Mouse (Mus musculus): ENCODE data around the gene Wfikkn2.
"Not testable (repeated sequence)": the region's sequence is repeated elsewhere in the genome, so short reads cannot be mapped to it uniquely, and the experiment has no call there.

Wfikkn2 gene

DNA sequence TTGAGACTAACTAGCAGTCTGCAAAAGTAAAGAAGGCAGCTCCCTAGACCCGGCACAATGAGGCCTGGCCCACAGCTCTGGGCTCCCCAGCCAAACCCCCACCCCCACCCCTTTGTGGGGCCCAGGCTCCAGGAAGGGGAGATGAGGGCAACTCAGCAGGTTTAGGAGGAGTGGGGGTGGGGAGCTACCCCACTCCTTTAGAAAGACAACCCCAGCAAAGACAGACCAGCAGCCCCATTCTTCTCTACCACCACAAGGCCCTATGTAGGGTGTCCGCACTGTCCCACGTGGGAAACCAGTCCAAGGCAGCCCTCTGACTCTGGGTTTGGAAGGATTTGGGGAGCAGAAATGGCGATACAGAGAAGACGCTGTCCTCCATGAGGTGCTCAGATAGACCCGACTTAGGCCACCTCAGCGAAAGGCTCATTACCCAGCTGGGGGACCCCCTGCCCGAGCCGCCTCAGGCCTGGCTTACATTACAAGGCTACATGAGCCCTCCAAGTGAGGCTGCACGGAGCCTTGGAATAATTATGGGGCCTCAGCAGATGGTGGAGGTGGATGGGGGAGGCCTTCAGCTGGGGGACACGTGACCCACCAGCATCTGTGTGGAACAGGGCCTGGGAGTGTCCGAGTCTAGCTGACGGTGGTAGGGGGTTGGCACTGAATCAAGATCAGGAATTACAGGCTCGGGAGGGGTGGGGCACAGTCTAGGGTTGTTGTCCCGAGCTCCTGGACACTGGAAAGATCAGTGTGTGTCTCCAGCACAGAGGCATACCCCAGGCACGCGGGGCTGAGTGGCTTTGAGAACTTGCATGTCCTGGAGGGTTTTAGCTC, at the start of gene Wfikkn2:
Wfikkn2 (minus strand) TSS at position 51 of the 834 bp plus-strand sequence.
- DNase-seq (ENCODE audit: extremely low spot score), result peak; percentile 38

- DNase-seq (ENCODE audit: extremely low spot score), result no peak
Observed at GRCm38 (mm10) chr11:94294996-94295845, 49.4 kb upstream of the Wfikkn2 start.

DNA sequence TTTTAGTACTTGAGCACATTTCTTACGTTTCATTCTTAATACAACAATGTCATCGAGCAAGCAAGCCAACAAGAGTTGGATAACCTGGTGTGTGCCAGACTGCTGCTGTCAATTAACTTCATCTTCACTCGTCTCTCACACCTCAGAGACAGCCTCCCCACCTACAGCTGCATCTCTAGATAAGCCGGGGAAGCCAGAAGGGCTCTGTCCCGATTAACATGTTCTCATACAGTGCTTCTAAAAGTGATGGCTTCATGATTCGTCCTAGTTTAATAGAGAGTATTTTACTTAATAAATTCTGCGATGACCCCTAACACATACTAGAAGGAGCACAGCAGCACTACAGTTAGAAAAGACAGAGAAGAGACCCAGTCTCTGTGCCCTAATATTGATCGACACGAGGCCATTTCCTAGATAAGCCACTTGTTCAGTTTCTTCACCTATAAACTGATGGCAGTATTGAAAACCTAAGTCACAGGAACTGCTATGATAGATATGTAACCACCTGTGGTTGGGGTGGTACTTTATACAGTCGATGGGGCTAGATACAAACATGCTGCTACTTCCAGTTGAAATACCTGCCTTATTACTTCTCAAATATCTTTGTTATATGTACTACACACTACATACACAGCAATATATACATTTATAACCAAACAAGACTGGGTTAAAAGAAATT, 44.4 kb upstream of the Wfikkn2 start:
- DNase-seq (ENCODE audit: extremely low spot score), result no peak

DNA sequence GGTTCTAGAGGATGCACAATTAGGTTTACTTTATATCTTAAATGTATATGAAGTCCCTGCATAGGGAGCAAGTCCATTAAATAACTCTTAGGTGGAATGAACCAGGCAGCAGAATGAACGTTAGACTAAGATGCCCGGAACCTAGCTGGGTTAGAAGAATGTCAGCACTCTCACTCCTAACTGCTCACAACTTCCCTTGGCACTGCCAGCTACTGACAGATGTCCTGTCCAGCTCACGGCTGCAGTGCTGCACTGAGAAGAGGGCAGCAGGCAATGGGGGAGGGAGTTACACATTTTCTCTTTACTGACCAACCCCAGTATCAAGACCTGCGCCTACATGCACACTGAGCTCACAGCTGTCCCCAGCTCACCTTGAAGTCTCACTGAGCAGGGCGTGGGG, 41.3 kb upstream of the Wfikkn2 start:
- no peak for DNase-seq (ENCODE audit: extremely low spot score)

GRCm38 (mm10) chr11:94285886-94286574, 40.2 kb upstream of the Wfikkn2 start:
- DNase-seq (ENCODE audit: extremely low spot score), result no peak

DNA sequence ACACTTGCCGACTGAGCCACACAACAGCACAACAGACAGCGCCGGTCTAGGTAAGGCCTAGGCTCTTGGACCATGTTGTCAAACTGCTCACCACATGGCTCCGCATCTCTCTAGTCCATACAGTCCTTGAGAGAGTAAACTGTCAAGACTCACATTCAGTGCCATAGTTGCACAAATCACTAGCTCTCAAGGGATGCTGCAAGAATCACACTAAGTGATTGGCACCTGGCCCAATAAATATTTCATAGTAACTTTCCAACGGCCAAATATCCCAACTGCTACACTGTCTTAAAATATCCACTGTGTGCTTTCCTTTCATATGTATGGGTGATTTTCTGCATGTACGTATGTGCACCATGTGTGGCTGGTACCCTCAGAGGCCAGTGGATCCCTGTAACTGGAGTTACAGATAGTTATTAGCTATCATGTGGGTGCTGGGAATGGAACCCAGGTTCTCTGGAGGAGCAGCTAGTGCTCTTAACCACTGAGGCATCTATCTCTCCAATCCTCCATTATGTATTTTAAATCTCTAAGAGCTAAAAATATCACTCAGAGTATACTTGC, 37.8 kb upstream of the Wfikkn2 start:
- no peak for DNase-seq (ENCODE audit: extremely low spot score)

DNA sequence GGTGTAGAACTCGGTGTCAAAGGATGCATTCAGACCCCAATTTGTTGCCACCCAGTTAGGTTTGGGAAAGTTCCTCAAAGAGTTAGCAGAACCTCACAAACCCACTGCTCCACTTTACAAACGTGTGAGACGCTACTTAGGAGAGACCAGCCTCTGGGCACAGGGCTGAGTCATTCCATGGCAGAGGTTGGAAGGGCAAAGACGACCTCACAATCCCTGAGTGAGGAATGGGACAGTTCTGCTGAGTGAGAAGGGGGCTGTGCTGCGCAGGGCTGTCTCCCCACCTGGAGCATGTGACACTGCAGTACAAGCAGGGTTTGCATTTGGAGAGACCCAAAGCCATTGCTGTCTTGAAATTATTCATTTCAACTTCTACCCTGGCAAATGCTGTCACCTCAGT, 36.5 kb upstream of the Wfikkn2 start:
- DNase-seq (ENCODE audit: extremely low spot score), result no peak

DNA sequence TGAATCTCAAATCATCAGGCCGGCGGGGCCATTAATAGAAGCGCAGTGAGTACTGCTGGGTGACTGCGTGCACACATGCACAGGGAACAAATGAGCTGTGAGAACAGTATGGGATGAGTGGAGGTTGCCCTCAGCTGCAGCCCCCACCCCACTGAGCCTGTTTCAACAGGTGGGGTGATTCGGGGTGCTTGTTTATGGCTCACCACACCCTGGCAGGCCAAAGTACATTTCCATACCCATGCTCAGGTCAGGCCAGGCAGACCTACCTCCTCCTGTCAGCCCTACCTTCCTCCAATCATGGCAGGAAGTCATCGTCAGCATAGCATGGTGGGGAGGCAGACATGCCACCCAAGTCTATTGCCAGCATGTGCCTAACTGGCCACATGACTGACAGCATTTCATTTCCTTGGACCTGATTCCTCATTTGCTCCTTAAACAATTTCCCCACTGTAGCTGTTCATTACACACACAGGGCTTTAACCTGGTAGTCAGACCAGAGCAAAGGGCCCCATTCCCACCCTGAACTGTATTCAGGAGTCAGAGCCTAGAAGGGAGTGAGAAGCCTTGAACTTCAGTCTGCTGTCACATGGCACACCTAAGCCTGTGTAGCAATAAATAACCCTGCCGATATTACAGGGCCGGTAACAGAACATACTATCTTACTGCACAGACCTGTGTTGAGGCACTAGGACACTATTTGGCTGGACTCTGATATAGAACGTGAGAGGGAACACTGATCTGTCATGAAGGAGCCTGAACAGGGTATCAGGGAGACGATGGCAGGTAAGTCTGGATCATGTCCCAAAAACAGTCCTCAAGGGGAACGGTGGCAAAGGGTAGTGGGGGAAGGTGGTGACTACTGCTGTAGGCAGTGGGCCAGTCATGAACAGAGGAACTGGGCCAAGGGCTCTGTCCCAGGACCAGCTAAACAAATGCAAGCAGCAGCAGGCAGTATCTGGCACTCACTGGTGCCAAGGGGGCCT, 35.7 kb upstream of the Wfikkn2 start, which contains the start of gene Gm21885:
Gm21885 (plus strand) TSS at position 675 of the 983 bp plus-strand sequence.
- DNase-seq (ENCODE audit: extremely low spot score), result no peak

DNA sequence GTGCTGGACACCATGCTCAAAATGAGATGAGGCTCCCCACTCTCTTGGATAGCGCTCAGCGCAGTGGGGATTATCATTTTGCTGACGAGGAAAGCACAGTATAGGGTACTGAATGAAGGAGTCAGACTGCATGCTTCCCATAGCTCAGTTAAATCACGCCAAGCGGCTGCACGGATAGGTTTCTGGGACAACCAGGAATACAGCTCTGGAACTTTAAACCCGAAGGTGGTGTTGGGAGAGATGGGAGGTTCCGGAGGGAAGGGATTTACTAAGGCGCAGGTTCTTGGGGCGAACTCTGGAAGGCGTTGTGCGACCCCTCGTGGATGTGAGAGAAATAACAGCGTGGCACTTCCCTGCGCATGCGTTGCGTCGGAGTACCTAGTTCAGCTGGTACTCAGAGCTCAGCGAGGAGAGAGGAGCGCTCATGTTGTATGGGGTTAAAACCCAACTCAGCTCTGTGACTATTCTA, 31.1 kb upstream of the Wfikkn2 start:
- DNase-seq (ENCODE audit: extremely low spot score), result peak; percentile 84

DNA sequence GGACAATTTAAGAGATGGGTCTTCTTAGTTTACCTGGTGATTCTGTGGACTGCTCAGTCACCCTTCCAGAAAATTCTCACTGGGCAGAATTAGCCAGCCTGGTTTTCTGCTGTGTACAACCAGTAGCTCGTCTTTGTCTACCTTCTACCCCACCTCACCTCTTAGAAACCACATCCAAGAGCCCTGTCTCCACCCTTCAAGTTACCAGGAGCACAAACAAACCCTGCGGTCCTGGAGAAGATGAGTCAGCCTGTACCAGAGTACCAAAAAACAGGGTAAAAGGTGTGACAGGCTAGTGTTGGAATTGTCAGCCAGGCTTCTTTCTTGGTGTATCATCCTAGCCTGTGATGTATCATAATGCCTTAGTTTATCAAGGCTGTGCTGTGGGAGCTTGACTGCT, 29.9 kb upstream of the Wfikkn2 start:
- DNase-seq (ENCODE audit: extremely low spot score), result no peak

- no peak for DNase-seq (ENCODE audit: extremely low spot score)
Observed at GRCm38 (mm10) chr11:94275226-94275625, 29.4 kb upstream of the Wfikkn2 start.

- DNase-seq (ENCODE audit: extremely low spot score), result no peak
Observed at GRCm38 (mm10) chr11:94274206-94274867, 28.5 kb upstream of the Wfikkn2 start.

- no peak for DNase-seq (ENCODE audit: extremely low spot score)
Observed at GRCm38 (mm10) chr11:94272960-94273927, 27.4 kb upstream of the Wfikkn2 start.

- DNase-seq (ENCODE audit: extremely low spot score), result no peak
Observed at GRCm38 (mm10) chr11:94271015-94271414, 25.2 kb upstream of the Wfikkn2 start.

DNA sequence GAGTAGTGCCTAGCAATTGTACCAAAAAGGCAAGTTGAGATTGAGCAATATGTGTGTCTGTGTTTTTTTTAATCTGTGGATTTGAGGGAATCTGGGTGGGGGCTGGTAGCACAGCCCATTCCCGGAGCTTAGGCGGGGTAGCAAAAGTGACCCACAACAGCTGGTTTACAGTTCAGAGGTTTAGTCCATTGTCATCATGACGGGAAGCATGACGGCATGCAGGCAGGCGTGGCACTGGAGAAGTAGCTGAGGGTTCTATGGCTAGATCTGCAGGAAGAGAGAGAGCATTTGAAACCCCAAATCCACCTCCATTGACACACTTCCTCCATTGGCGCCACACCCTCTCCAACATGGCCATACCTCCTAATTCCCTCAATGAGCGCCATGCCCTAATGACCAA, 24.1 kb upstream of the Wfikkn2 start:
- DNase-seq (ENCODE audit: extremely low spot score), result no peak

GRCm38 (mm10) chr11:94268761-94269160, 23.0 kb upstream of the Wfikkn2 start:
- no peak for DNase-seq (ENCODE audit: extremely low spot score)

DNA sequence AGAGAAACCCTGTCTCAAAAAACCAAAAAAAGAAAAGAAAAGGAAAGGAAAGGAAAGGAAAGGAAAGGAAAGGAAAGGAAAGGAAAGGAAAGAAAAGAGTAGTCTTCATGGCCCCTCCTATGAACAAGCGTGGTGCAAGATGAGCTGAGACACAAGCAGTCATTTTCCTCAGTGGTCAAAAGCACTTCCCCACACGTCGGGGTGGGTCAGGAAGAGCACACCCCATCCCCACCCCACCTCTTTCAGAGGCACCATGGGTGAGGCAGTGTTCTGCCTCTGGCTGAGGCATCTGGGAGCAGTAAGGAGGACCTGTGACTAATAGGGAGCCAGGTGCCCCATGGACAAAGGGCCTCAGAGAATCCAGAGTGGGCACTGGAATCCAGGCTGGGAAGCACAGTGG, 20.4 kb upstream of the Wfikkn2 start:
- DNase-seq (ENCODE audit: extremely low spot score), result not testable (repeated sequence)

- peak; percentile 69 for DNase-seq (ENCODE audit: extremely low spot score)
Observed at GRCm38 (mm10) chr11:94265134-94265785, 19.5 kb upstream of the Wfikkn2 start.
